Mouse (Mus musculus) spleen, adult 2 months (tissue): Measurements from ENCODE around the gene Arpc5.

Experiments
- CTCF ChIP-seq: fragments of 200-500 bp; IDR thresholded peaks from 2 replicates; pipeline ENCODE4 v1.5.1; 2011; ENCODE audit warnings: mild to moderate bottlenecking, inconsistent platforms; ENCODE audit not compliant: insufficient read depth, insufficient read length, insufficient replicate concordance; ENCODE audit errors: extremely low read depth
- POLR2A ChIP-seq: fragments of 200-500 bp; IDR thresholded peaks from 2 replicates; pipeline ENCODE4 v1.6.1; 2011; ENCODE audit warnings: low read depth, low read length, inconsistent platforms

- TF ChIP-seq CTCF (no peak), POLR2A (no peak)
Observed at GRCm38 (mm10) chr1:152726095-152726494, 40.2 kb upstream of the Arpc5 start.
